Mouse (Mus musculus) testis, adult 2 months (tissue): ENCODE results near the gene AI597479.

Experiments
- CTCF ChIP-seq: fragments of 200-500 bp; IDR thresholded peaks from 2 replicates; pipeline ENCODE4 v1.5.1; 2012; ENCODE audit warnings: low read depth, mild to moderate bottlenecking, inconsistent platforms, low read length, moderate library complexity; ENCODE audit not compliant: control insufficient read depth, insufficient read depth, insufficient replicate concordance
- POLR2A ChIP-seq: fragments of 200-500 bp; IDR thresholded peaks from 2 replicates; pipeline ENCODE4 v1.6.1; 2012; ENCODE audit warnings: low read depth, mild to moderate bottlenecking, inconsistent platforms, low read length, moderate library complexity; ENCODE audit not compliant: control insufficient read depth

- no peak for TF ChIP-seq CTCF
- TF ChIP-seq POLR2A = no peak
These were observed 64.6 kb downstream of the AI597479 start for GRCm38 (mm10) chr1:43163084-43163466.
